Mouse (Mus musculus): ENCODE measurements around the gene Gm20662. TPM values are rescaled to one million over a fixed set of nuclear protein-coding genes. Genes with fewer than 3 reads are reported as not detected.

Gm20662 gene
- polyA plus RNA-seq (2014; fragmentation: Nextera tagmentation; extraction: Ambion mirVana): 0.53 TPM in 1 of 2 replicates, not detected in the other

DNA sequence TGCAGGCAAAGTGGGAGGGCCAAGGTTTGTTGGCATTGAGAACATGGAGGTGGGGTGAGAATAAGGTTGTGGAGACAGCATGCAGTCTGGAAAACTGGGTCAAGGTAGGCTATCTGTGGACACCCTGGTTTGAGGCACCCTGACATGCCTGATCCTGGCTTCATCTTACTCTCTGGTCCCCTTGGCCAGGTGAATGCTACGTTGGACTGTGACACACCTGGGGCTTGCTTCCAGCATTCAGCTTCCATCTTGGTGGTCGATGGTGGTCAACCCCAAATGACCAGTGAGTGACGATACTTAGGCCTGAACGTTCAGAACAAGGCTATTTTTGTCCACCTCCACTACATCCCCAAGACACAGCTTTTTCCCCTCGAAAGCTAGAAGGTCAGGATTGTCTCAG, at the start of gene Gm20662:
Gene Gm20662, plus strand, starts transcription at position 301 of the 400 bp plus-strand sequence.
- H3K9ac ChIP-seq (ENCODE audit: low read length): no peak within 1 kb of the TSS
- H3K27ac ChIP-seq (ENCODE audit: low read depth, low read length): no peak within 1 kb of the TSS
- DNase-seq (ENCODE audit: low spot score) (no peak), ATAC-seq (no peak)
- H3K27me3 ChIP-seq (replicated peaks; ENCODE audit: control insufficient read depth, insufficient read depth, low read length): no peaks in the 10 kb centered on the region
- no peaks in the 10 kb centered on the region for H3K4me1 ChIP-seq (ENCODE audit: control insufficient read depth, insufficient read depth, low read length)
- H3K36me3 ChIP-seq (ENCODE audit: control insufficient read depth, insufficient read depth, low read length): no peaks in the 10 kb centered on the region
- WGBS: 91% methylated on average over 5 of the region's 5 CpGs
- H3K4me3 ChIP-seq (ENCODE audit: low read depth, low read length): no peak within 1 kb of the TSS
- no peak within 1 kb of the TSS for H3K4me2 ChIP-seq (ENCODE audit: low read length)
- H3K9me3 ChIP-seq (replicated peaks; ENCODE audit: control insufficient read depth, low read length): no peaks in the 10 kb centered on the region

- Histone ChIP-seq H3K9me3 (replicated peaks; ENCODE audit: control insufficient read depth, low read length) (no peaks in the 10 kb centered on the region), H3K27me3 (replicated peaks; ENCODE audit: control insufficient read depth, insufficient read depth, low read length) (no peaks in the 10 kb centered on the region), H3K9ac (ENCODE audit: low read length) (no peak overlapping the region), H3K4me1 (ENCODE audit: control insufficient read depth, insufficient read depth, low read length) (peaks cover 7% of the 10 kb centered on the region; the same call in 1 of the 2 replicates), H3K4me2 (ENCODE audit: low read length) (no peak overlapping the region), H3K36me3 (ENCODE audit: control insufficient read depth, insufficient read depth, low read length) (no peaks in the 10 kb centered on the region), H3K4me3 (ENCODE audit: low read depth, low read length) (no peak overlapping the region), H3K27ac (ENCODE audit: low read depth, low read length) (no peak overlapping the region; the same call in 1 of the 2 replicates)
- 90% methylated on average over 31 of the region's 31 CpGs for WGBS
- ATAC-seq (no peak), DNase-seq (ENCODE audit: low spot score) (no peak)
Measured at GRCm38 (mm10) chr9:107947241-107948194, 48.6 kb upstream of the Gm20662 start.

- ATAC-seq (no peak), DNase-seq (ENCODE audit: low spot score) (no peak)
- Histone ChIP-seq H3K4me3 (ENCODE audit: low read depth, low read length) (no peak overlapping the region), H3K9ac (ENCODE audit: low read length) (no peak overlapping the region), H3K36me3 (ENCODE audit: control insufficient read depth, insufficient read depth, low read length) (no peaks in the 10 kb centered on the region), H3K27me3 (replicated peaks; ENCODE audit: control insufficient read depth, insufficient read depth, low read length) (no peaks in the 10 kb centered on the region), H3K27ac (ENCODE audit: low read depth, low read length) (no peak overlapping the region), H3K9me3 (replicated peaks; ENCODE audit: control insufficient read depth, low read length) (no peaks in the 10 kb centered on the region), H3K4me2 (ENCODE audit: low read length) (no peak overlapping the region), H3K4me1 (ENCODE audit: control insufficient read depth, insufficient read depth, low read length) (peaks cover 7% of the 10 kb centered on the region; the same call in 1 of the 2 replicates)
- 83% methylated on average over 13 of the region's 13 CpGs for WGBS
Measured at GRCm38 (mm10) chr9:107949184-107949921, 46.8 kb upstream of the Gm20662 start.

DNA sequence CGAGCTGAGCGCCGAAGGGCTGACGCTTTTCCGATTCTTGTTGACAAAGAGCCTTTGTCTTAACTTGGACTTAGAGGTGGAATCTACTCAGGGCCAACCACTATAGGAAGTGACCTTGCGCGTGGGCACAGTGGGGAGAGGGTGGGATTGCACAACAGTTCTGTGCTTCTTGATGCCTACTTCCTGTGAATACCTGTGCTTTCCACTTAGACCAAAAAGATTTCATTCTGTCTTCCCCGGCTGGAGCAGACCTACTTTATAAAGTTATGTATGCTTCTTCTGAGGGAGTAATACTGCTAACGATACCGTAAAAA, 46.3 kb upstream of the Gm20662 start, which contains the start of gene Traip:
Gene Traip, plus strand, starts transcription at position 215 of the 314 bp plus-strand sequence.
- peak within 1 kb of the TSS; percentile 71 for H3K27ac ChIP-seq (ENCODE audit: low read depth, low read length)
- H3K4me3 ChIP-seq (ENCODE audit: low read depth, low read length): peak within 1 kb of the TSS; percentile 47
- no peaks in the 10 kb centered on the region for H3K9me3 ChIP-seq (replicated peaks; ENCODE audit: control insufficient read depth, low read length)
- H3K4me1 ChIP-seq (ENCODE audit: control insufficient read depth, insufficient read depth, low read length): peaks cover 7% of the 10 kb centered on the region; the same call in 1 of the 2 replicates
- H3K9ac ChIP-seq (ENCODE audit: low read length): peak within 1 kb of the TSS; percentile 76
- 91% methylated on average over 10 of the region's 10 CpGs for WGBS
- no peaks in the 10 kb centered on the region for H3K36me3 ChIP-seq (ENCODE audit: control insufficient read depth, insufficient read depth, low read length)
- ATAC-seq (no peak), DNase-seq (ENCODE audit: low spot score) (no peak)
- H3K27me3 ChIP-seq (replicated peaks; ENCODE audit: control insufficient read depth, insufficient read depth, low read length): no peaks in the 10 kb centered on the region
- H3K4me2 ChIP-seq (ENCODE audit: low read length): peak within 1 kb of the TSS; percentile 61

DNA sequence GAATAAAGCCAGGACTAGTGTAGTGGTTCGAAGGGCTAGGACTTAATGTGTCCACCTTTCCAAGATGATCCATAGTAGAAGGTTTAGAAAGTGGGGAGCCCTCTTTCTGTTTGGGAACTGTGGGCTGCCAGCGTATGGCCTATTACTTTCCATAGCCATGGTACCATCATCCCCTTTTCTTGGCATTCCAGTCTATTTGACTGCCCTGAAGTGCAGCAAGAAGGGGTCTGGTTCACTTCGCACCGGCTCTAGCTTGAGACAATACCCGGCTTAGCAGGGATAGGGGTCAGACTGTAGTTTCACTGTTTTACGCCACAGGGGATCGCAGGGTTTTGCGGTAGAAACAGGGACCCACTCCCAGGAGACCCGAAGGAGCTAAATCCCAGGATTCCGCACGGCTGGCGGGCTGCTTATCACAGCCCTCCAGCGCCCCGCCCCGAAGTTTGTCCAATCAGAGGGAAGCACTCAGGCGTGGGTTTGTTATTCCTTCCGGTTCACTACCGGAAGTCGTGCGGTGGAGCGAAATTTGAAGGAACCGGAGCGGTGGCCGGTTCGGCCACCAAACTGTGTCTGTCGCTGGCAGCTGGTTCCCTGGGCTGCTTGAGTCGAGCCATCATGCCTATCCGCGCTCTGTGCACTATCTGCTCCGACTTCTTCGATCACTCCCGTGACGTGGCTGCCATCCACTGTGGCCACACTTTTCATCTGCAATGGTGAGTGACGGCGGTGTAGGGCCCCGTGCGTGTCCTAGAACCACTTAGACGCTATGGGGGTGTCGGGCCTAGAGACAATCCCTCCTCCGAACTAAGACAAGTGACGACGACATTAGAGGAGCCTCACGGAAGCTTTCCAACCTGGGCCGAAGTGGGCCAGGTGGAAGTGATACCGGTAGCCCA, 45.4 kb upstream of the Gm20662 start:
- Histone ChIP-seq H3K27me3 (replicated peaks; ENCODE audit: control insufficient read depth, insufficient read depth, low read length) (no peaks in the 10 kb centered on the region), H3K4me1 (ENCODE audit: control insufficient read depth, insufficient read depth, low read length) (peaks cover 7% of the 10 kb centered on the region; the same call in 1 of the 2 replicates), H3K4me2 (ENCODE audit: low read length) (peak overlapping the region; percentile 61), H3K9me3 (replicated peaks; ENCODE audit: control insufficient read depth, low read length) (no peaks in the 10 kb centered on the region), H3K36me3 (ENCODE audit: control insufficient read depth, insufficient read depth, low read length) (no peaks in the 10 kb centered on the region), H3K4me3 (ENCODE audit: low read depth, low read length) (peak overlapping the region; percentile 47), H3K9ac (ENCODE audit: low read length) (peak overlapping the region; percentile 76), H3K27ac (ENCODE audit: low read depth, low read length) (peak overlapping the region; percentile 71)
- DNase-seq (ENCODE audit: low spot score) (peak; percentile 97), ATAC-seq (peak; percentile 97)
- 15% methylated on average over 45 of the region's 45 CpGs for WGBS

- Histone ChIP-seq H3K4me1 (ENCODE audit: control insufficient read depth, insufficient read depth, low read length) (0 out of 2 replicates have a peak, but pooled peaks cover 3% of the 10 kb centered on the region), H3K9ac (ENCODE audit: low read length) (no peak overlapping the region), H3K9me3 (replicated peaks; ENCODE audit: control insufficient read depth, low read length) (no peaks in the 10 kb centered on the region), H3K36me3 (ENCODE audit: control insufficient read depth, insufficient read depth, low read length) (peaks cover 17% of the 10 kb centered on the region; the same call in 1 of the 2 replicates), H3K4me3 (ENCODE audit: low read depth, low read length) (no peak overlapping the region), H3K4me2 (ENCODE audit: low read length) (no peak overlapping the region), H3K27ac (ENCODE audit: low read depth, low read length) (no peak overlapping the region), H3K27me3 (replicated peaks; ENCODE audit: control insufficient read depth, insufficient read depth, low read length) (no peaks in the 10 kb centered on the region)
- WGBS: 84% methylated on average over 6 of the region's 6 CpGs
- no peak for ATAC-seq
- DNase-seq (ENCODE audit: low spot score): no peak
Measured at GRCm38 (mm10) chr9:107955613-107956289, 40.4 kb upstream of the Gm20662 start.

DNA sequence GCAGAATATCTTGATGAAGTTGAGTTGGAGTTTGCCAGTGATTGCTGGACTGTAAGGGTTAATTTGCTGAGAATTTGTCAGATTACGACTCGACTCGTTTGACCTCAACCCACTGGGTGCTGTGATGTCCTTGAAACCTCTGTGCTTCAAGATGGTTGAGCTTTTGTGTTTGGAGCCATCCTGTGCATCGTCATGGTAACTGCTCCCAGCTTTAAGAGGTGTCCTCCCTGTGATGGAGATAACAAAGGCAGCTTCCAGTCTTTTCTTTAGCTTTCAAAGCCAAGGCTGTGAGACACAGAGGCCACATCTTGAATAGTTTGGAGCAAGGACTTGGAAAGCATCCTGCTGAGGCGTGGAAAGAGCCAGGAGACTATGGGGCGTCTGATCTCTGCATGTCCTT, 39.0 kb upstream of the Gm20662 start:
- peaks cover 20% of the 10 kb centered on the region for H3K36me3 ChIP-seq (ENCODE audit: control insufficient read depth, insufficient read depth, low read length)
- 0 out of 2 replicates have a peak overlapping the region, but pooled peaks have one; percentile 39 for H3K27ac ChIP-seq (ENCODE audit: low read depth, low read length)
- no peak overlapping the region for H3K9ac ChIP-seq (ENCODE audit: low read length)
- H3K4me2 ChIP-seq (ENCODE audit: low read length): no peak overlapping the region
- no peak overlapping the region for H3K4me3 ChIP-seq (ENCODE audit: low read depth, low read length)
- H3K27me3 ChIP-seq (replicated peaks; ENCODE audit: control insufficient read depth, insufficient read depth, low read length): no peaks in the 10 kb centered on the region
- no peaks in the 10 kb centered on the region for H3K9me3 ChIP-seq (replicated peaks; ENCODE audit: control insufficient read depth, low read length)
- no peak for ATAC-seq
- H3K4me1 ChIP-seq (ENCODE audit: control insufficient read depth, insufficient read depth, low read length): peaks cover 3% of the 10 kb centered on the region; the same call in 1 of the 2 replicates
- WGBS: 39% methylated on average over 6 of the region's 6 CpGs
- no peak for DNase-seq (ENCODE audit: low spot score)

- DNase-seq (ENCODE audit: low spot score) (no peak), ATAC-seq (no peak)
- no peaks in the 10 kb centered on the region for H3K9me3 ChIP-seq (replicated peaks; ENCODE audit: control insufficient read depth, low read length)
- H3K27me3 ChIP-seq (replicated peaks; ENCODE audit: control insufficient read depth, insufficient read depth, low read length): no peaks in the 10 kb centered on the region
- H3K36me3 ChIP-seq (ENCODE audit: control insufficient read depth, insufficient read depth, low read length): peaks cover 37% of the 10 kb centered on the region
- H3K4me3 ChIP-seq (ENCODE audit: low read depth, low read length): no peak overlapping the region
- H3K4me2 ChIP-seq (ENCODE audit: low read length): no peak overlapping the region
- WGBS: 80% methylated on average over 6 of the region's 6 CpGs
- peaks cover 3% of the 10 kb centered on the region; the same call in 1 of the 2 replicates for H3K4me1 ChIP-seq (ENCODE audit: control insufficient read depth, insufficient read depth, low read length)
- H3K27ac ChIP-seq (ENCODE audit: low read depth, low read length): peak overlapping the region; percentile 59; the same call in 1 of the 2 replicates
- H3K9ac ChIP-seq (ENCODE audit: low read length): no peak overlapping the region
Measured at GRCm38 (mm10) chr9:107959896-107960295, 36.3 kb upstream of the Gm20662 start.
